Mouse (Mus musculus): ENCODE data around the gene Stk35. TPM values are rescaled to one million over a fixed set of nuclear protein-coding genes. Genes with fewer than 3 reads are reported as not detected.
A peak's percentile ranks its signal among the peaks of the same experiment; 100 is the strongest.

Gene Stk35
- polyA plus RNA-seq, 1 experiment from 2014 or later: 14.3 TPM

GRCm38 (mm10) chr2:129874509-129875095 lies 74.3 kb downstream of the Stk35 start:
- Histone ChIP-seq H3K9ac (ENCODE audit: low read length) (no peak overlapping the region), H3K9me3 (ENCODE audit: control insufficient read depth, low read length) (no peaks in the 10 kb centered on the region), H3K4me3 (ENCODE audit: low read depth, low read length) (no peak overlapping the region), H3K4me2 (no peak overlapping the region), H3K36me3 (ENCODE audit: control insufficient read depth, insufficient read depth, low read length) (no peaks in the 10 kb centered on the region), H3K27ac (ENCODE audit: low read depth, low read length) (no peak overlapping the region), H3K27me3 (ENCODE audit: control insufficient read depth, insufficient read depth, low read length) (no peaks in the 10 kb centered on the region), H3K4me1 (ENCODE audit: control insufficient read depth, insufficient read depth, low read length) (no peaks in the 10 kb centered on the region)
- no peak for DNase-seq (ENCODE audit: low spot score, missing footprints)
- 80% methylated on average over 10 of the region's 10 CpGs for WGBS
- ATAC-seq (ENCODE audit: low FRiP score): no peak

GRCm38 (mm10) chr2:129876935-129877334 lies 76.6 kb downstream of the Stk35 start:
- Histone ChIP-seq H3K27me3 (ENCODE audit: control insufficient read depth, insufficient read depth, low read length) (no peaks in the 10 kb centered on the region), H3K9ac (ENCODE audit: low read length) (no peak overlapping the region), H3K27ac (ENCODE audit: low read depth, low read length) (no peak overlapping the region), H3K36me3 (ENCODE audit: control insufficient read depth, insufficient read depth, low read length) (no peaks in the 10 kb centered on the region), H3K4me2 (no peak overlapping the region), H3K4me1 (ENCODE audit: control insufficient read depth, insufficient read depth, low read length) (no peaks in the 10 kb centered on the region), H3K9me3 (ENCODE audit: control insufficient read depth, low read length) (no peaks in the 10 kb centered on the region), H3K4me3 (ENCODE audit: low read depth, low read length) (no peak overlapping the region)
- DNase-seq (ENCODE audit: low spot score, missing footprints): no peak
- no peak for ATAC-seq (ENCODE audit: low FRiP score)

GRCm38 (mm10) chr2:129879817-129880216 lies 79.5 kb downstream of the Stk35 start:
- H3K9ac ChIP-seq (ENCODE audit: low read length): no peak overlapping the region
- no peak overlapping the region for H3K27ac ChIP-seq (ENCODE audit: low read depth, low read length)
- no peaks in the 10 kb centered on the region for H3K27me3 ChIP-seq (ENCODE audit: control insufficient read depth, insufficient read depth, low read length)
- no peak overlapping the region for H3K4me2 ChIP-seq
- DNase-seq (ENCODE audit: low spot score, missing footprints) (peak; percentile 86), ATAC-seq (ENCODE audit: low FRiP score) (peak; percentile 46)
- no peak overlapping the region for H3K4me3 ChIP-seq (ENCODE audit: low read depth, low read length)
- no peaks in the 10 kb centered on the region for H3K4me1 ChIP-seq (ENCODE audit: control insufficient read depth, insufficient read depth, low read length)
- no peaks in the 10 kb centered on the region for H3K36me3 ChIP-seq (ENCODE audit: control insufficient read depth, insufficient read depth, low read length)
- H3K9me3 ChIP-seq (ENCODE audit: control insufficient read depth, low read length): no peaks in the 10 kb centered on the region
- WGBS: 23% methylated on average over 3 of the region's 3 CpGs

GRCm38 (mm10) chr2:129880226-129880625 lies 79.9 kb downstream of the Stk35 start:
- Histone ChIP-seq H3K4me2 (no peak overlapping the region), H3K36me3 (ENCODE audit: control insufficient read depth, insufficient read depth, low read length) (no peaks in the 10 kb centered on the region), H3K4me3 (ENCODE audit: low read depth, low read length) (no peak overlapping the region), H3K9ac (ENCODE audit: low read length) (no peak overlapping the region), H3K9me3 (ENCODE audit: control insufficient read depth, low read length) (no peaks in the 10 kb centered on the region), H3K4me1 (ENCODE audit: control insufficient read depth, insufficient read depth, low read length) (no peaks in the 10 kb centered on the region), H3K27me3 (ENCODE audit: control insufficient read depth, insufficient read depth, low read length) (no peaks in the 10 kb centered on the region), H3K27ac (ENCODE audit: low read depth, low read length) (no peak overlapping the region)
- WGBS: 83% methylated on average over 7 of the region's 7 CpGs
- DNase-seq (ENCODE audit: low spot score, missing footprints) (no peak), ATAC-seq (ENCODE audit: low FRiP score) (no peak)

GRCm38 (mm10) chr2:129881886-129882285 lies 81.6 kb downstream of the Stk35 start:
- no peaks in the 10 kb centered on the region for H3K4me1 ChIP-seq (ENCODE audit: control insufficient read depth, insufficient read depth, low read length)
- no peak overlapping the region for H3K9ac ChIP-seq (ENCODE audit: low read length)
- no peaks in the 10 kb centered on the region for H3K27me3 ChIP-seq (ENCODE audit: control insufficient read depth, insufficient read depth, low read length)
- no peak overlapping the region for H3K27ac ChIP-seq (ENCODE audit: low read depth, low read length)
- H3K36me3 ChIP-seq (ENCODE audit: control insufficient read depth, insufficient read depth, low read length): no peaks in the 10 kb centered on the region
- no peak for DNase-seq (ENCODE audit: low spot score, missing footprints)
- ATAC-seq (ENCODE audit: low FRiP score): no peak
- no peak overlapping the region for H3K4me3 ChIP-seq (ENCODE audit: low read depth, low read length)
- no peak overlapping the region for H3K4me2 ChIP-seq
- 67% methylated on average over 1 of the region's 1 CpGs for WGBS
- no peaks in the 10 kb centered on the region for H3K9me3 ChIP-seq (ENCODE audit: control insufficient read depth, low read length)

Other genes starting within 250 kb of the Stk35 start
- 16.0 and 17.9 TPM in 2 replicates for gene Sirpa, start 207.7 kb upstream of the Stk35 start, polyA plus RNA-seq (2014; fragmentation: Nextera tagmentation; extraction: Ambion mirVana)
- gene Pdyn, start 100.7 kb upstream of the Stk35 start, polyA plus RNA-seq (2014; fragmentation: Nextera tagmentation; extraction: Ambion mirVana): 0.89 and 1.4 TPM in 2 replicates
- gene Tgm3, start 211.8 kb downstream of the Stk35 start, polyA plus RNA-seq (2014; fragmentation: Nextera tagmentation; extraction: Ambion mirVana): not detected in 2 replicates